Mouse (Mus musculus) c-Kit-positive CD71-positive TER-119-negative erythroid progenitor cells, embryonic 14.5 days (primary cell): ENCODE measurements around the gene Tmeff1.

Experiments used
- DNase-seq: peaks from one replicate; pipeline ENCODE4 v3.0.0-alpha.2; 2013; ENCODE audit warnings: low read depth

Tmeff1 gene

DNA sequence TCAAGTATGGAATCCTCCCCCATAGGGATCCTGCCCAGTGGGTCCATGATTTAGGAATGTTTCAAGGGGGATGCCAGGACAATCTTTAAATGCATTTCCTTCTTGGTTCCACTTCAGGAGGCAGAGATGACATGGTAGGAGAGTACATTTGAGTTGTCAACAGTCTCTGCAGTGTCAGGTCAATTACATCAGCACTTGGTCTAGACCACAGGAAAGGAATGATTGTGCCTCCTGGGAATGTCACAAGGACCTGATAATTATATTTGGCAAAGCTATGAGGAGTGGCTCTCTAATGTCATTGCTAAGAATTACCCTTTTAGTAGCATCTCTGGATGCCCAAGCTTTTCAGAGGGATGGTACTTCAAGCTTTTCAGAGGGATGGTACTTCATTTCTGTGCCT lies 20.0 kb upstream of the Tmeff1 start:
- no peak for DNase-seq

DNA sequence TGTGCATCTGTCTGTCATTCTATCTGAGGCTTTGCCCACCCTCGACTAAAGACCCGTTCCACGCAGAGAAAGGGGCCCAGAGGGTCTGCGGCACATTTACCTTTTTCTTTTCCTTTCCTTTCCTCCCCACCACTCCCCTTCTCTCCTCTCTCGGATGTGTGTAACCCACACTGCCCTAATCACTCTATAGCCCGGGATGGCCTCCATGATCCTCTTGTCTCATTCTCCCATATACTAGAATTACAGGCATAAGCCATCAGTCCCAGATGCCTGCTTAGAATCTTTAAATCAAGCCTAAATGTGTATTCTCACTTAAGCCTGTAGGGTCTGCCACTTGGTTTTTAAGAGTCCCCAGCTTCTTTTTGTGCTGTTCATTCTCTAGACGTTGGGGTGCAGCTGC lies 8.6 kb upstream of the Tmeff1 start:
- no peak for DNase-seq

DNA sequence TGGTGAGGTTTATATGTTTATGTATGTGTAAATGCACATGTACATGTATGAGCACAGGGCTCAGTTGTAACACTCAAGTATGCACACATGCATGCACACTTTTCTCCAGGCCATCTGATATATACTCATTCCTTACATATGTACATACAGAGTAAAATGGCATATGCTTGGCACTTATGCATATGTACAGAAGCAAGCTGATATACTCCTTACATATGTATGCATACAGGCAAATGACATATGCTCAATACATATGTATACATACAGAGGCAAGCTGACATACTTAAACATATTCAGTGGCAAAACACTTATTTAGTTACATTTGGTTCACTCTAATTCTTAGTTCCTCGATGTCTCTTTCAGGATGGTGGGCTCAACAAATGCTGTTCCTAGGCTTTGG lies 7.1 kb upstream of the Tmeff1 start:
- DNase-seq, result no peak

DNA sequence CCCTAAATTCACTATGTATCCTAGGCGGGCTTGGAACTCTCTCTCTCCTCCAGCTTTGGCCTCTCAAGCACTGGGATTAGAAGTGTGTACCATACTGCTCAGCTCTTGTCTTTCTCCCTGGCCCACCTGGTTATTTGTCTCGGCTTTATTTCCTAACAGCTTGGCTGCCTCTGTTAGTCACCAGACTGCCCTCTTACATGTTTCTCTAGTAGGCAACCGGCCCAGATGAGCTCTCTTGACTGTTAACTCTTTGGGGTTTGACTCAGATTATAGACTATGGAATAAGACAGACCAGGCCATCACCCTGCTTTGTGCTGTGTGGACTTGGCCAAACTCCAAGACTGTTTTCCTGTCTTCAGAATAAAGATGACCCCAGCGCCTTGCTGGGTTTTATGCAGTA lies 6.6 kb upstream of the Tmeff1 start:
- DNase-seq, result no peak

DNA sequence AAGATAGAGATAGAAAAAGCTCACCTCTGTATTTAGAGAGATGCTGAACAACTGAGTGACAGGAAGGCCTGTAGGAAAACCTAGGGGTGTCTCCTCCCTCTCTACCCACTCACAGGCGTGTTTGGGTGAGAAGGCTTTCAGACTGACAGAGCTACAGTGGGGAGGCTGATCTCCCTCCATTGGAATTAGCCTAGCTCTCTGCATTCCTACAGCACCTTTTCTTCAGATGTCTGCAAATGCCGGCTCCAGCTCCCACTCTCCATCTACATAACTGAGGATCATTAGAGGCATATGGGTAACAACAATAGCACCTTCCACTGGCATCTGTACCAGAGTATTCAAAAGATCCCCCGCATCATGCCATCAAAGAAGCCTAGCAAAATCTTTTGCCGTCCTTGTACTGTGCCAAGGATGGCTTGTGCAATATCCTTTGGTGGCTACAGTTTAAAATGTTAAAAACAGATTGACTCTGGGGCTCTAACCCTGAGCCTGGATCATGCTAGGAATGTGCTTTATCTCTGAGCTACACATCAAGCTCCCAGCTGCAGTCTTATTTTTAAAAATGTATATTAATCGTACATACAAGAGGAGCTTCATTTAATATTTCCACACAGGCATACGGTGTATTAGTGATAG lies 5.4 kb upstream of the Tmeff1 start:
- DNase-seq, result no peak

DNA sequence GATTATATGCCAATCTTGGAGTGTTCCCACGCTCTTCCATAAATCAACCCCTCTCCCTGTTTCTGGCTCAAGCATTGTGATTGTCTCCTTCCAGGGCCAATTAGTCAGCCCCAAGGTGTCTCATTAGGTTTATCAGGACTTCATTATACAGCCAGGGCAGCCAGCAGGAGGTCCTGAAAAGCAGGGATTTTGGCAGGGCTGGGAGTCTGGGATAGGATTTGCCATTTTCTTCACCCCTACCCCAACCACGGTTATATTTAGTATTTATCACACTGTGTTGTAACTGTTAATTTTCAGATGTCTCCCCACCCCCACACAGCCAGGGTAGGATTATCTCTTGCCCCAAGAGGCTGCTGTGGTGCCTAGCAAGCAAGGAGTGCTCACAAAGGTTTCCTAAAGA lies 3.8 kb upstream of the Tmeff1 start:
- DNase-seq, result no peak

DNA sequence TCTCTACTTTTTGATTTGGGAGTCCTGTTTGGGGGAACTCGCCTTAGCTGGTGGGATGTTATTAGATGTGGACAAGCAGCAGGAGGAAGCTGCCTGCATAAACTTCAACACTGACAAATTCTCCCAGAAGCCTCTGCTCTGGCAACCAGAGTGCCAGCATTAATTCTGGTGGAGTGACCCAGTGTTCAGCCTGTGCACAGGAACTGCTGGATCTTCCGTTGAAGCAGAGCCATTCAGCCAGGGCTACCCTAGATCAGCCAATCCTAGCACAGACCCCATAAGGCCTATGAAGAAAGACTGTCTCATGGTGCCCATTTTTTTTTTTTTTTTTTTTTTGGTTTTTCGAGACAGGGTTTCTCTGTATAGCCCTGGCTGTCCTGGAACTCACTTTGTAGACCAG lies 3.0 kb upstream of the Tmeff1 start:
- DNase-seq, result no peak

DNA sequence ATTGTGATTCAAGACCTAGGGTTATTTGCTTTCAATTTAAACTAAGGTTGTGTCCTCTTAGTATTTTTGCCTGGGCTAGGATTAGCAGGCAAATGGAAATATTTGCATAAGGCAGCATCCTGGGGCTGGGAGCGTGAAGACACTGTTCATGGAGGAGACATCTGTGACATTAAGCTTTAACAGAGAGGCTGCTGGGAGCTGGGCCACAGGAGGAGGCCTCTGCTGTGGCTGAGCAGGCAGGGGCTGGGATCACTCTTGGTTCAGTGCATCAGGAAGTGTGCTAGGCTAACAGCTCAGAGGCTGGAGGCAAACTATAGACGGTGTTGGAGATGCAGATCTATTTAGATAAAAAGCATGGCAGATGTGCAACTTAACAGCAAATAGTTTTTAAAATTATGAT lies 2.0 kb upstream of the Tmeff1 start:
- no peak for DNase-seq

DNA sequence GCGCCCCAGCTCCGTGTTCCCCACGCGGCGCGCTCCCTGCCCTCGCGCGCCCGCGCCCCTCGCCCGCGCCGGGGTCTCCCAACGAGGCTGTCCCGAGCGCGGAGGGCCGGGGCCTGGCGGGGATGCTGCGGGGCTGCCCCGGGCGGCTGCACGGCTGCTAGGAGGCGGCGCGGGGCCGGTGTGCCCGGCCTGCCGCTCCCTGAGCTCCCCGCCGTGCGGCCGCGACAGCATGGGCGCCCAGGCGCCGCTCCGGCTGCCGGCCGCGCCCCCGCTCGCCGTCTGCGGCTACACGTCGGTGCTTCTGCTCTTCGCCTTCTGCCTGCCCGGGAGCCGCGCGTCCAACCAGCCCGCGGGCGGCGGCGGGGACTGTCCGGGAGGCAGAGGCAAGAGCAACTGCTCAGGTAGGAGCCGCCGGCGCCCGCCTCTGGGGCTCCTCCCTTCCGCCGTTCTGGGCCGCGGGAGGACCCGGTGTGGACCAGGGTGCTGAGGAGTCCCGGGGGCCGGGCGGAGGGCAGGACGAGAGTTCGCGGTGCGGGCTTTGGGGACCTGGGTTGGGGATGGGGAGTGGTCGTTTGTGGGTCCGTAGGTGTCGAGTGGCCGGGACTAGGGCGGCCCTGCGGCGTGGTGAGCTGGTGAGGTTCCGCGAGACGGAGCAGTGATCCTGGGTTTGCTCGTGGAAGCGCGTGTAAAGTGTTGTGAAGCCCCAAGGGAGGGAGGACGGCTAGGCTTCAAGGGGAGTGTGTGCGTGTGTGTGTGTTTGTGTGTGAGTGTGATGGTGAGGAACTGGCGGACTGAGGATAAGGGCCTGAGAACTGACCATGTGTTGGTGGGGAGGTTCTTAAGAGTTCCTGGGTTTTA lies 496 bp downstream of the Tmeff1 start:
- DNase-seq, result no peak

DNA sequence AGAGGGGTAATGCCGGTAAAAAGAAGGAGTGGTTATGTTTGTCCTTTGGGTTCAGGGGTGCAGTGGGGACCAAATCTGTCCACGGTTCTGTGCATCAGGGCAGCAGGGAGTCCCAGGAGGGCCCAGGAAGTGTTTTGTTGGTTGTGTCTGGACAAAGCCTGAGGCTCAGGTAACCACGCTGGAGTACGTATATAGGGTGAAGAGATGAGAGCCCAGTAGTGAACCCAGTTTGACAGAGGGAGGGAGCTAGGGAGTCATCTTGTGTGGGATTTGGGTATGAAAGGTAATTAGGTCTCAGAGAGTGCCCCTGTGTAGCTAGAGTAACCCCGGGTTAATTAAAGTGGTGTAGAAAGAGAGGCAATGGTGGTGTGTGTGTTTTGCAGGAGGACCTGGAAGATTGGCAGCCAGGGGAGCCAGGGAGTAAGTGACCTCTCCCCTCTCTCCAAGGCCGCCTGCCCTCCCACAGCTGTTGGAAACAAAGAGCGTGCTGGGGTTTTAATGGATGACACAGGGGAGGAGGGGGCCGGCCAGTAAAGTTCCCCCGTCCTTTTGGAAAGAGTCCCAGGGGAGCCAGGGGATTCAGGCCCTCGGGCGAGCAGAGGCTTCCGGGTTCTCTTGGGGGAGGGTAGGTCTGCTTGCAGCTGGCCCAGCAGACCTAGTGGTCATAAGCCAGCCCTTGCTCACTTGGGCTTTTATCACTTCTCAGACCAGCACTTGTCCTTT lies 1.3 kb downstream of the Tmeff1 start:
- DNase-seq, result no peak

DNA sequence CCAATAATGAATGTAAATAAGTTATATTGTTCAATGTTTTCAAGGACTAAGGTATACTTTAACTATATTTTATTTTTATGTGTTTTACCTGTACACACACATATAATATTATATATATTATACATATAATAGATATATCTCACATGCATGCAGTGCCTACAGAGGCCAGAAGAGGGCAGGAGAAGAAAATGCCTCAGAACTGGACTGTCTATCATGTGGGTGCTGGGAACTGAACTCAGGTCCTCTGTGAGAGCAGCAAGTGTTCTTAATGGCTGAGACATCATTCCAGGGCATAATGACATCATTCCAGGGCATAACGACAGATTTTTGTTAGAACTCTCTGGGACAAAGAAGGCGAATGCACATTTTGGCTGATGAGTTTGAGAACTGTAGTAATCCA lies 2.6 kb downstream of the Tmeff1 start:
- DNase-seq, result no peak

DNA sequence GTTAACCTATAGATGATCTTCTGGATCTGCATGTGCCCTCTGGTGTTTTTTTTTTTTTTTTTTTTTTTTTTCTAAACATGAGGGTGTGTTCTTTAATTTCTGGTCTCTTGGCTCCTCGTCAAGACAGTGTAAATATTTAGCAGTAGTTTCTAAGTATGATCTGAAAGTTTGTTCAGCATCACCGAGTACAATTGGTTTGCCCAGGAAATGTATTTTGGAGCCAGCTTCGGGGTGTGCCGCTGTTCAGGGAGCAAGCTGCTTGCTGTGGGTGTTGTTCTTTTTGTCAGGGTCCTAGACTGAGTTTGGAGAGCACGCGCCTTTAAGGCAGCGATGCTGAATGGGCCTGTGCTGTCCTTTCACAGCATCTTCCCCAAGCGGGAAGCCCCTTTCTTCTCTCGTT lies 3.6 kb downstream of the Tmeff1 start:
- no peak for DNase-seq

DNA sequence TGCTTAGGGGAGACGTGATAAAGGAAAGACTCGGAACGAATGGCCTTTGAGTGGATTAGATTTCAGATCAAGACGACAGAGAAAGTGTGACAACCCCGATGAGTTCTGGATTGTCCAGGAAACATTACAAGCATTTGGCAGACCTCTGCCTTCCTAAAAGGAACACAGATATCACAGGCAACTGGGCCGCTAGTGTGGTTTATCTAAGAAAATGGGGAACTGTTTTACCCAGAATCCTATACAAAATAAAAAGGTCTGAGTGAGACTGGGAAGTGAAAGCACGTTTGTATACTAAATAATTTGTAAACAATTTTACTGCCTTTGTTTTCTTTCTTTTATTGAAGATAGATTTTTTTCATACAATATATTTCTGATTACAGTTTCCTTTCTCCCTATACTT lies 5.9 kb downstream of the Tmeff1 start:
- no peak for DNase-seq

DNA sequence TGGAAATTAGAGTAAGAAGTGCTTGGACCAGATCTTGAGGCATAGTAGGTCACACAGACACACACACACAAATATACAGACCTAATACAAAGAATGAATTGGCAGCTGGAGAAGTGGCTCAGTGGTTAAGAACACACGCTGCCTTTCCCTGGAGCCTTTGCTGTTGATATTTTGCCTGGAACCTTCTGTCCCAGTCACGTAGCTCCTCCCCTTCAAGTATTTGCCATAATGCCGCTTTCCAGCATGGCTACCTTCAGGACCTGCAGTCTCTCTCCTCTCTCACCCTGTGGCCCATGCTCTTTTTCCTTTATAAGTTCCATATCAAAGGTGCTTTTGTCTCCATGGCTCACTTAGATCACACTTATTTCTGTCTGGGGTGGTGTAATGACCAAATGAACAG lies 6.4 kb downstream of the Tmeff1 start:
- no peak for DNase-seq

DNA sequence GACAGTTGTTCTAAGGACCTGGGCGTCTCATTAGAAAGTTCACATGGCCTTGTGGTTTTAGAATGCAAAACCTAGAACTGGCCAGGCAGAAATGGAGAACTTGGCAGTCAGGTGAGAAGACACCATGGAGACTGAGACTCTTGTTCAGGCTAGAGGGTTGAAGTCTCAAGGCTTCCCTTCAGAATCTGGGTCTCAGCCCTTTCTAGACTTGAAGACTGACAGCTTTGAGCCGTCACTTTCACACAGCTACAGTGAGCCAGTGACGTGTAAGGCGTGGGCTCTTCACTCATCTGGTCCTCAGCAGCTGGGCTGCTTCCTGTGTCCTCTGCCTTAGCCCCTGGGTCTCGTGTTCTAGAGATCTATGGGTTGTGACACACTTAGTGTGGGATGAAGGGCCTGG lies 7.4 kb downstream of the Tmeff1 start:
- DNase-seq, result no peak

DNA sequence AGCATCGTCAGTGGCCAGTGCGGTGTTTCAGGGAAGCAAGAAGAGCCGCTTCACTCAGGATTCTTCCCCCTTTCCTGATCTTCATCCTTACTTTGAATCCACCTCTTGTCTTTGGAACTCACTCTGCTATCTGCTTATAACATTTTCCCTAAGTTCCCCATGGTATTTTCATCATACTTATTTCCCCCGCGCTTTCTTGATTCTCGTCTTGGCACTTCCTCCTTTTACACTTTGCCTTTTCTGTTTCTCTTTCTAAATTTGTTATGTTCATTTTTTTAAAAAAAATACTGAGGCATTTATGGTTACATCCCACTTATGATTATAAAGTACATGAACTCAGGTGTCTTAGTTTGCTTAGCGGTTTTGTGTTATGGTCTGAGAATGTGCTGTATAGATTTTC lies 7.9 kb downstream of the Tmeff1 start:
- no peak for DNase-seq

DNA sequence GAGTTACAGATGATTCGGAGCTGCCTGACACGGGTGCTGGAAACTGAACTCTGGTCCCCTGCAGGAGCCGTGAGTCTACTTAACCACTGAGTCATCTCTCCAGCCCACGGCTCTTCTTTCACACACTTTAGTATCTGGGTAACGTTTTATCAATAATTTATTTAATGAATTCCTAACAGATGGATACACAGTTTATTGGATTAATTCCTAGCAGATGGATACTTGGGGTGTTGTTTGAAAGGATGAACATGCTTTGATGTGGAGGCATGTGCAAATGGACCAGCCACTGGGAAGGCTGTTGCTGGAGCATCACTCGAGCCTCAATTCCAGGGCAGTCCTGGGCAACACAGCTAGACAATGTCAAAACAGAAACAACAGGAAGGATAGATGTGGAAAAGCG lies 11.1 kb downstream of the Tmeff1 start:
- DNase-seq, result no peak

DNA sequence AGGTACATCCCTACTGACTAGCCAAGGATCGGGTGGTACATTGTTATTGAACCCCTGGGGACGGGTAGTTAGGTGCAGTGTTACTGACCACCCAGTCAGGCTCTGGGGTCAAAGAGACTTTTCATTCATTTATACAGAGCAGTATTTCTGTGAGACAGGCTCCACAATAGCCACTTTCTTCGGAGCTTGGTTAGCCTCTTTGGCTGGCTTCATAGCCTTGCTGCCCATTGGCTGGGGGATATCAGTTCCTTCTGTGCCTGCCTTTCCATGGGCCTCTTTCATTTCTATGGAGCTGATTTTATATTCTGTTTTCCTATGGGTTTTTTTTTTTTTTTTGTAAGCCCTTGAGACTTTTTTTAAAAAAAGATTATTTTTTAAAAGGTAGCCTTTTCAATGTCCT lies 20.7 kb downstream of the Tmeff1 start:
- no peak for DNase-seq

DNA sequence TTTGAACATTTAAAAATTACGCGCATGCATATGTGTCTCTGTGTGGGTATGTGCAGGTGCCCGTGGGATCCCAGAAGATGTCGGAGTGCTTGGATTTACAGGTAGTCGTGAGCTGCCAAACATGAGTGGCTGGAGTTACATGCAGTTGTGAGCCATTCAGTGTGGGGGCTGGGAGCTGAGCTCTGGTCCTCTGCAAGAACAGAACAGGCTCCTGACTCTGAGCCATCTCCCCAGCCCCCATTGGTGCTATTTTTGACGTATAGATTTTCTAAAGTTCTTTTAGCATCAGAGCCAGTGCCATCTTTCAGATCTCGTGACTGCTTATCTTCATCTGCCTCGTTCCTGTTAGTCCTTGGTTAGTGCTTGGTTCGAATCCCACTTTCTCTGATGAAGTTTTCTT lies 24.5 kb downstream of the Tmeff1 start:
- no peak for DNase-seq

DNA sequence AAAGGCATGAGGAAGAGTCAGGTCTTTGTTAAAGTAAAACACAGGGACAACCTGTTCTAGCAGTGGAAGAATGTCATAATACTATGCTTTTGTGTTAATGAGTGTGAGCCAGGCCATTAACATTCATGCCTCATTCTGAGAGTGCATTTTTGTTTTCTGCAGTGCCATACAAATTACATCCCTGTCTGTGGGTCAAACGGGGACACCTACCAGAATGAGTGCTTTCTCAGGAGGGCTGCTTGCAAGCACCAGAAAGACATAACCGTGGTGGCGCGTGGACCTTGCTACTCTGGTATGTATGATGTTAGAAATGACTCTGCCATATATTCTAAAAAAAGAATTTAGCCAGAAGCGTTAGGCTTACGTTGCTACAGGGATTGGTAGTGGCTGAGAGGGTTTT lies 25.3 kb downstream of the Tmeff1 start:
- DNase-seq, result no peak

DNA sequence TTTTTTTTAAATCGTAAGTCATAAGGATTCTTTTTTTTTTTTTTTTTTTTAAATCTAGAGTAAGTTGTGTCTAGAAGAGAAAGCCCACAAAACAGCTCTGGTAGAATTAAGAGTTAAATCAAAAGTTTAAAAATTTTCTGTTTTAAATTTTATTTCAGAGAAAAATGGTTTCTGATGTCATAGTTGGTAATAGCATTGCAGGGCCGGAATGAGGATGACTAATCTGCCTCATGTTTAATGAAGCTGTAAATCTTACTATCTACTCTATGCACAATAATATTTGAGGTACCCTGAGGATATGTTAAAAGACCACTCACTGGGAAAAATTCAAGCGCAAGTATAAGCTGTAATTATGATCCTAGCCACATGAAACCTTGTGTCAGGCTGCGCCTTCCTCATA lies 30.5 kb downstream of the Tmeff1 start:
- no peak for DNase-seq

DNA sequence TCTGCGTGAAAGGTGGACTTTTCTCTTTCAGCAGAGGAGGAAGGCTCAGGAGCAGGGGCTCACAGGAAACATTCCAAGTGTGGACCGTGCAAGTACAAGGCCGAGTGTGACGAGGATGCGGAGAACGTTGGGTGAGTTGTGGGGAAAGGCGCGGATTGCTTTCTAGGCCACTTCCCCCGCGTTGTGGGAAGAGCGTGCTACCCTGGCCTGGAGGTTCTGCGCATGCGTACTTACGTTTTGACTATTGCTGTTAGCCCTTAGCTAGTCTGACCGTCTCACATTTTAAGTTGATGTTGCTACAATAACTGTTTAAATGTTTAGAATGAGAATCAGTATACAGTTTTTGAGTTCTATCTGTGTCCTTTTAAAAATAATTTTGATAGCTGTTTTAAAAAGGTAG lies 32.2 kb downstream of the Tmeff1 start:
- no peak for DNase-seq

DNA sequence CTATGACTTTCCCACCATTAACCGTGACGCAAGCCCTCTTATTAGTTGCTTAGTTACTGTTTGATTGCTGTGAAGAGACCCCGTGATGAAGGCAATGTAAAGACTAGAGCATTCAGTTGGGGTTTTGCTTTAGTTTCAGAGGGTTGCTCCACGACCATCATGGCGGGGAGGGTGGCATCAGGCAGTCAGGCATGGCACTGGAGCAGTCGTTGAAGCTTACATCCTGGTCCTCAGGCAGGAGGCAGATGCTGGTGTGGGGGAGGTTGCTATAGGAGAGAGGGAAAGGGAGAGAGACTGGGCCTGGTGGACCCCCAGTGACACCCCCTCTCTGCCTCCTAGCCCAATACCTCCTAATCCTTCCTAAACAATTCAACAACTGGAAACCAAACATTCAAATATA lies 35.1 kb downstream of the Tmeff1 start:
- DNase-seq, result no peak
